Mouse (Mus musculus) liver, embryonic 12.5 days (tissue): ENCODE measurements around the gene Zkscan2. TPM values are rescaled to one million over a fixed set of nuclear protein-coding genes. Genes with fewer than 3 reads are reported as not detected.
A peak's percentile ranks its signal among the peaks of the same experiment; 100 is the strongest.

Experiments
- ATAC-seq: fragments of 200-750 bp; cut with Nextera tagmentation; 2 replicates; pipeline ENCODE4 v1.8.0; 2017; ENCODE audit warnings: moderate number of reproducible peaks, mild to moderate bottlenecking, moderate library complexity
- H3K27ac ChIP-seq: fragments of 300-500 bp; sonication (generic); 2 replicates; pipeline ENCODE4 v1.5.1; 2016; ENCODE audit warnings: mild to moderate bottlenecking
- H3K27me3 ChIP-seq: fragments of 300-500 bp; sonication (generic); replicated peaks from 2 replicates; pipeline ENCODE4 v1.6.1; 2016; ENCODE audit warnings: mild to moderate bottlenecking, moderate library complexity
- H3K36me3 ChIP-seq: fragments of 300-500 bp; sonication (generic); 2 replicates; pipeline ENCODE4 v1.6.1; 2016; ENCODE audit warnings: mild to moderate bottlenecking, moderate library complexity
- H3K4me1 ChIP-seq: fragments of 300-500 bp; sonication (generic); 2 replicates; pipeline ENCODE4 v1.6.1; 2016
- H3K4me2 ChIP-seq: fragments of 300-500 bp; sonication (generic); 2 replicates; pipeline ENCODE4 v1.6.1; 2016; ENCODE audit warnings: mild to moderate bottlenecking, moderate library complexity
- H3K4me3 ChIP-seq: fragments of 300-500 bp; sonication (generic); 2 replicates; pipeline ENCODE4 v1.5.1; 2016; ENCODE audit warnings: mild to moderate bottlenecking, moderate library complexity
- H3K9ac ChIP-seq: fragments of 300-500 bp; sonication (generic); 2 replicates; pipeline ENCODE4 v1.6.1; 2016; ENCODE audit warnings: mild to moderate bottlenecking, moderate library complexity
- H3K9me3 ChIP-seq: fragments of 300-500 bp; sonication (generic); replicated peaks from 2 replicates; pipeline ENCODE4 v1.6.1; 2016; ENCODE audit warnings: mild to moderate bottlenecking, moderate library complexity
- WGBS: fragments of 180-500 bp; shearing (Covaris S2); methylation state at CpG from one replicate; pipeline ENCODE4 v1.1.7; 2016; ENCODE audit not compliant: insufficient replicate concordance; 5-methylcytosine and 5-hydroxymethylcytosine counted together
- polyA plus RNA-seq: library from polyadenylated mRNA; unstranded; fragments of >200 nt; fragmentation: Nextera tagmentation; extraction: Ambion mirVana; gene quantifications from 2 replicates; pipeline ENCODE4 v1.2.1, GENCODE M21; 2016

Zkscan2 gene
- polyA plus RNA-seq: 0.48 and 0.59 TPM in 2 replicates

DNA sequence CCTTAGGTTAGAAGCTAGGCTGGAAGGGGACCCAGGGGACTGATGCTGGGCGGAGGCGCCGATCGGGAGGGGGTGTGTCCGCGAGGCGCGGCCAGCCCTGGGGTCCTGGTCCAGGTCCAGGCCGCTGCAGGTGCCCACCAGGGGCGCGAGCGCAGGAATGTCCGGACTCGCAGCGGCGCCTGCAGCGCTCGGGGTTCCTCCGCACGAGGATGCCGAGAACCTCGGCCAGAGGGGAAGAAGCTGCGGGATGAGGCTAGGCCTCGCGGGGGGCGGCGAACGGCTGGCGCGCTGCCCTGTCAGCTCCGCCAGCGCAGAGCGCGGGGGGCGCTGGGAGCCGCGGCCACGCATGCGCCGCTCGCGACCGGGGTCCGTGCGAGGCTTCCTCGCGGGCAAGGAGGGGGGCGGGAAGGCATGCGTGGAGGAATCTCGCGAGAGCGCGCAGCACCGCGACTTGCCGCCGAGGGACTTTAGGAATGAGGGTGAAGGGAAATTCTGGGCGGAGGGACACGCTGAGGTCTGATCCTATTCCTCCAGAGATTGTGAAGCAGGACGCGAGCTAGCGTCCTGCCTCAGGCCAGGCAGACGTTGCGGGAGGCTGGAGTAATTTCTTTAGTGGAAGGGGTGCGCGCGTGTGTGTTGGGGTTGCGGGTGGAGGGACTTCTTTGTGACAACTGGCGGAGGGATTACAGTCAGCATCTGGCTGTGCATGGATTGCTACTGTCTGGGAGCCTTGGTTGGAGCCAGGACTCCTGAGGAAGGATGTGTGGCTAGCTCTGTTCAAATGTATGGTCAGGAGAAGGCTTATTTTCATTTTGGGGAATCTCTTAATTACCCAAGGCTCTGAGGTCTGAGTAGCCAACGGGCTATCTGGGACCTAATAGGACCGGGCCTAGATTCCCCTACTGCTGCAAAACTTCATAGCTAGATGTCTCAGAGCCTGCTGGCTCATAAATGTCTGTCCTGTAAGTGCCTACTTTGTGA, at the start of gene Zkscan2:
Gene Zkscan2 (minus strand): TSS at position 211 of the 981 bp plus-strand sequence.
- ATAC-seq: peak; percentile 49
- H3K4me1 ChIP-seq: peaks cover 5% of the 10 kb centered on the region
- peak within 1 kb of the TSS; percentile 74 for H3K4me2 ChIP-seq
- 2% methylated on average over 70 of the region's 71 CpGs for WGBS
- H3K9me3 ChIP-seq: no peaks in the 10 kb centered on the region
- H3K27me3 ChIP-seq: peaks cover 27% of the 10 kb centered on the region
- H3K4me3 ChIP-seq: peak within 1 kb of the TSS; percentile 53
- H3K27ac ChIP-seq: no peak within 1 kb of the TSS
- H3K9ac ChIP-seq: peak within 1 kb of the TSS; percentile 45; the same call in 1 of the 2 replicates
- H3K36me3 ChIP-seq: no peaks in the 10 kb centered on the region

DNA sequence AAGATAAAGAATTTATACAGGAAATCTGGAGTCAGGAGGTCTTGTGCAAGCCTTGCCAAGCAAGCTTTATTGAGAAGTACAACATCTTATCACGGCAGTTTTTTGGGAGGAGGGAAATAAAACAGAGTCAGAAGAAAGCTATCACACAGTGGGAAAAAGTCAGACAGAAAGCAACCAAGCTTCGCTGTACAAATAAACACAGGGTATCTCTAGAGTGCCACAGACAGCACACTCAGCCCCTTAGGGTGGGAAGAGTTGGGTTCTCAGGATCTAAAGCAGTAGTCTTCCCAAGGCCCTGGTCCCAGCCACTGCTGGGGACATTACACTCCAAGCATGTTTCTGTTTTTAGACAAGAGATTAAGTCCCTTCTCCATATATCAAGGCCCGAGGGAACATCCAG, 28.9 kb upstream of the Zkscan2 start:
- H3K27me3 ChIP-seq: no peaks in the 10 kb centered on the region
- ATAC-seq: no peak
- no peaks in the 10 kb centered on the region for H3K9me3 ChIP-seq
- no peak overlapping the region for H3K4me2 ChIP-seq
- H3K4me3 ChIP-seq: no peak overlapping the region
- H3K9ac ChIP-seq: no peak overlapping the region
- 55% methylated on average over 3 of the region's 3 CpGs for WGBS
- H3K27ac ChIP-seq: no peak overlapping the region
- H3K4me1 ChIP-seq: no peaks in the 10 kb centered on the region
- no peaks in the 10 kb centered on the region for H3K36me3 ChIP-seq

DNA sequence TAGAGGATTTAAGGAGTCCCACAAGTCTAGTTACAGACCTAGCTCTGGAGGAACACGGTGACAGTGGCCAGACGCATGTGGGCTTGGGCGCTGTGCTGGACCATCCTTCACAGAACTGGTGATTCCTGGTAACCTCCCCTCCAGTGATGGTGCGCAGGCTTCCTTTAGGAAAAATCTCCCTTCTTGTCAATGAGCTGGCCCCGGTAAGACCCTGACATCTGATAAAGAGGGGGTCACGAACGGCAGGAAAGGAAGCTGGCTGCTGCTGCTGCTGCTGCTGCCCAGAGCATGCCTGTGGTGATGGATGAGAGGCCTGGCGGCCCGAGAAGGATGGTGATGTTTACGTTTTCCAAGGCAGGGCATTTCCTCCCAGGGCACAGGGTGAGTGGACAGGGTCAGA, 25.5 kb upstream of the Zkscan2 start:
- no peak overlapping the region for H3K4me3 ChIP-seq
- H3K9me3 ChIP-seq: no peaks in the 10 kb centered on the region
- no peak overlapping the region for H3K9ac ChIP-seq
- no peak overlapping the region for H3K4me2 ChIP-seq
- WGBS: 43% methylated on average over 10 of the region's 10 CpGs
- no peaks in the 10 kb centered on the region for H3K27me3 ChIP-seq
- H3K4me1 ChIP-seq: no peaks in the 10 kb centered on the region
- ATAC-seq: no peak
- H3K27ac ChIP-seq: no peak overlapping the region
- H3K36me3 ChIP-seq: no peaks in the 10 kb centered on the region

DNA sequence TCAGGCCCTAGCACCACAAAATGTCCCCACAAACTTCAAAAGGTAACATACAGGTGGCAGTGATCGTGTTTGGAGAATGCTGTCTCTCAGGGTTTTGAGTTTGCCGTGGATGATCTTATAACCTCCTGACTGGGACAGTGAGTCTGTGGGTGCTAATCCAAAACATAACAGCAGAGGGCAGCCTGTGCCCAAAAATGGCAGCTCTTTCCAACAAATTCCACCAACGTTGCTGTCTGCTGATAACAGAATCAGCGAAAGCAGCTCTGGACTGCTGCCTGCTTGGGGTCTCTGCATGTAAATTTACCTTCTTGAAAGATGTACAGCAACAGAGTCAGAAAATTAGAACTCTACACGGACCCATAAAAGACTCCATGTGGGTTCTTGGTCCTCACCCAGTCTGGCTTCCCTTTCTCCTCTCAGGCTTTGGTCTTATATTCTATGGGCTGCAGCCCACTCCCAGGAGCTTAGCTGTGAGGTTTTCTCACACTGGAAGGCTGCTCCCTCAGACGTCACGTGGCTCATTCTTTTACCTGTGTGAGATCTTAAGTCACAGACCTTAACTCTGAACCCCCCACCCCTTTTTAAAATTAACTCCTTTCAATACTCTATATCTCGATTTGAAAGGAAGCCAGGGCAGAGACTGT, 24.1 kb upstream of the Zkscan2 start:
- Histone ChIP-seq H3K4me1 (no peaks in the 10 kb centered on the region), H3K9ac (no peak overlapping the region), H3K27ac (no peak overlapping the region), H3K4me2 (no peak overlapping the region), H3K4me3 (no peak overlapping the region), H3K36me3 (no peaks in the 10 kb centered on the region), H3K27me3 (no peaks in the 10 kb centered on the region), H3K9me3 (no peaks in the 10 kb centered on the region)
- 22% methylated on average over 8 of the region's 8 CpGs for WGBS
- no peak for ATAC-seq

DNA sequence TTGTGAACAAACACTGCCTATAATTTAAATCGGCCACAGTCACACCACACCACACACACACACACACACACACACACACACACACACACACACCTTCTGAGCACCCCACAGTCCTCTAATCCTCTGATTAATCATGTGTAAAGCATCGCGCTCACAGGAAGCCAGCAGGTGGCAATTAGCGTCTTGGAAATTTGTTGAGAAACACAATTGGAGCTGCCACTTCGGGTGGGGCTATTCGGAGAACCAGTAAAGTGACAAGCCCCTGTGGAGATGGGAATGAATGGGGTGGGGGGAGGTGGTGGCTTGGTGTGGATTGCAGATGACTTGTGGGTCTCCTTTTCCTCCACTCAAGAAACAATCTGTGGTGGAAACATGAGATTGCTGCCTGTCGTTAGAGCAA, 7.7 kb upstream of the Zkscan2 start:
- Histone ChIP-seq H3K4me2 (no peak overlapping the region), H3K4me1 (no peaks in the 10 kb centered on the region), H3K9ac (no peak overlapping the region), H3K27ac (no peak overlapping the region), H3K27me3 (no peaks in the 10 kb centered on the region), H3K9me3 (no peaks in the 10 kb centered on the region), H3K4me3 (no peak overlapping the region), H3K36me3 (no peaks in the 10 kb centered on the region)
- ATAC-seq: no peak
- WGBS: 74% methylated on average over 7 of the region's 7 CpGs

DNA sequence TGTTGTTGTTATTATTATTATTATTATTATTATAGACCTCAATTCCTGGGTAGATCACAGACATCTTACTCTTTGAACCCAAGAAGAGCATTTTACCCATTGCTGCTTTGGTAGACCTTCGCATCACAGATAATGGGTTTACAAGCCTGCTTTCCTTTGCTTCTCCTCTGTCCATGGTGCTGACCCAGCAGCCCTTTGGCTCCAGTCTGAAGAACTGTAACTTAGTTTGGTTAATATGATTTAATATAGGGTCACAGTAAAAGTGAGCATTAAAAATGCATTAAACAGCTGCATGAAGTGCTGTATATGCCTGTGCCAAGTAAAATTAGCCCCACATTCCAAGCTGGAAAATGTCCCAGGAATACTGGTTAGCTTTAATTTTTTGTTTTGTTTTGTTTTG, 3.1 kb upstream of the Zkscan2 start:
- Histone ChIP-seq H3K4me3 (no peak overlapping the region), H3K9ac (no peak overlapping the region), H3K36me3 (no peaks in the 10 kb centered on the region), H3K9me3 (no peaks in the 10 kb centered on the region), H3K27me3 (peaks cover 27% of the 10 kb centered on the region), H3K27ac (no peak overlapping the region), H3K4me2 (no peak overlapping the region), H3K4me1 (peaks cover 5% of the 10 kb centered on the region)
- 30% methylated on average over 1 of the region's 1 CpGs for WGBS
- no peak for ATAC-seq

DNA sequence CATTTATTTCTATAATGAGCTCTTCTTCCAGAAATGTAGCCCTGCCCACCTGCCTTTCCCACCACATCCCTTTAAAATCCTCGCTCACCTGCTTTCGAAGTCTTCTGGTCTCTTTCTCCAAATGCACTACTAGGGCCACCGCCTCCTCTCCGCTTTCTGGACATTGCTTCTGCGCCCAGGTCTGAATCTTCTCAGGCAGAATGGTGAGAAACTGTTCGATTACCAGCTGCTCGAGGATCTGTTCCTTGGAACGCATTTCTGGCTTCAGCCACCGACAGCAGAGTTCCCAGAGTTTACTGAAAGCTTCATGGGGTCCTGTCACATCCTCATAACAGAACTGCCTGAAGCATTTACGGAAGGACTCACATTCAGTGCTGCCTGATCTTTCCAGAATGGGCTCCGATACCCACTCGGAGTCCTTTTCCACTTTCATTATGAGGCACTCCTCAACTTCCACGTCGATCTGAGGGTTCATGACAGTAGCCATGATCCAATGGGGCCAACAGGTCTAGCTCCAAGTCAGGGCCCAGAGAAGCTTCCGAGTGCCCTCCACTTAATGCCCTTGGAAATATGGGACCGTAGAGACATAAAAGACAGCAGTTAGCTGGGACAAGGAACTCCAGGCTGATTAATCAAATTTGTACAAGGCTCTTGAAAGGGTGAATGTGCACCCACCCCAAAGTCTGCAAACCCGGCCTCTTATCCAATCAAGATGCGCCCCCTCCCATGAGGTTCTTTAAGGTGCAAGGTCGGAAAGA, 589 bp downstream of the Zkscan2 start:
- Histone ChIP-seq H3K27me3 (peaks cover 27% of the 10 kb centered on the region), H3K9ac (peak overlapping the region; percentile 45; the same call in 1 of the 2 replicates), H3K4me2 (peak overlapping the region; percentile 74), H3K4me3 (peak overlapping the region; percentile 53), H3K36me3 (no peaks in the 10 kb centered on the region), H3K27ac (no peak overlapping the region), H3K9me3 (no peaks in the 10 kb centered on the region), H3K4me1 (peaks cover 5% of the 10 kb centered on the region)
- ATAC-seq: no peak
- WGBS: 39% methylated on average over 19 of the region's 19 CpGs

DNA sequence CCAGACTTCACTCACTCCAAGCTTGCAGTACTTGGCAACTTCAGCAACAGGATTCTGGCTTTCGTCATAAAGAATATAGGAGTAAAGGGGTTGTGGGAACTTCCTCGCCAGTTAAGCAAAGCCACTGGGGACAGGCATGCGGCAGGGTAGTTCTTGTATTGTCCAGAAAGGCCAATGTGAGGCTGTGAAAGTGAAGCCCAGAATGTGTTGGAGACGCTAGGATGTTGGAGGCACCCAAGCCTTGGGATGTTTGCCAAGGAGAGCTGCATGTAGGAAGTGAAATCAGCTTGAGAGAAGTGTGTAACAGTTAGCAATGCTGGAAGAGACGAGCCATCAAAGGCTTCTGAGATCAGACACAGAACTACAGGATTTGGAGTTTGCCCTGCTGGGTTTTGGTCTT, 12.5 kb downstream of the Zkscan2 start:
- Histone ChIP-seq H3K27ac (no peak overlapping the region), H3K27me3 (no peaks in the 10 kb centered on the region), H3K36me3 (no peaks in the 10 kb centered on the region), H3K4me1 (no peaks in the 10 kb centered on the region), H3K9ac (no peak overlapping the region), H3K4me3 (no peak overlapping the region), H3K9me3 (no peaks in the 10 kb centered on the region), H3K4me2 (no peak overlapping the region)
- 56% methylated on average over 5 of the region's 5 CpGs for WGBS
- ATAC-seq: no peak

DNA sequence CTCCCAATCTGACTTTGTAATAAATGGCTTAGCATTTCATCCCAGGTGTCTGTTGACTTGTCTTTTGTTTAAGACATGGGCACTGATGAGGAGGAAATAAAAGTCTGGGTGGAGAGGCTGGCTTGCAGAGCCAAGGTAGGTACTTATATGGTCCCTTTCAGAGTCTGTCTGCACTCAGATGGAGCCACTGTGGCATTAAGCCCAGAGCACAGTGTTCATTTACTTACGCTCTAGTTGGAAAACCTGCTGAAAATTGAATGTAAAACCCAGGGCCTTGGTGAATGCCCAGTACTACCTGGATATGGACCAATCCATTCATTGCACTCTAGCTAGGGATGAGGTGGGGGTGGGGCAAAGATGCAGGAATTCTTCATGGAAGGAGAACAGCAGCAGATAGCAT, 32.3 kb downstream of the Zkscan2 start:
- Histone ChIP-seq H3K4me1 (peaks cover 13% of the 10 kb centered on the region), H3K27me3 (0 out of 2 replicates have a peak, but pooled peaks cover 9% of the 10 kb centered on the region), H3K36me3 (no peaks in the 10 kb centered on the region), H3K27ac (no peak overlapping the region), H3K4me3 (no peak overlapping the region), H3K9me3 (no peaks in the 10 kb centered on the region), H3K4me2 (no peak overlapping the region), H3K9ac (no peak overlapping the region)
- 88% methylated on average over 1 of the region's 1 CpGs for WGBS
- no peak for ATAC-seq

DNA sequence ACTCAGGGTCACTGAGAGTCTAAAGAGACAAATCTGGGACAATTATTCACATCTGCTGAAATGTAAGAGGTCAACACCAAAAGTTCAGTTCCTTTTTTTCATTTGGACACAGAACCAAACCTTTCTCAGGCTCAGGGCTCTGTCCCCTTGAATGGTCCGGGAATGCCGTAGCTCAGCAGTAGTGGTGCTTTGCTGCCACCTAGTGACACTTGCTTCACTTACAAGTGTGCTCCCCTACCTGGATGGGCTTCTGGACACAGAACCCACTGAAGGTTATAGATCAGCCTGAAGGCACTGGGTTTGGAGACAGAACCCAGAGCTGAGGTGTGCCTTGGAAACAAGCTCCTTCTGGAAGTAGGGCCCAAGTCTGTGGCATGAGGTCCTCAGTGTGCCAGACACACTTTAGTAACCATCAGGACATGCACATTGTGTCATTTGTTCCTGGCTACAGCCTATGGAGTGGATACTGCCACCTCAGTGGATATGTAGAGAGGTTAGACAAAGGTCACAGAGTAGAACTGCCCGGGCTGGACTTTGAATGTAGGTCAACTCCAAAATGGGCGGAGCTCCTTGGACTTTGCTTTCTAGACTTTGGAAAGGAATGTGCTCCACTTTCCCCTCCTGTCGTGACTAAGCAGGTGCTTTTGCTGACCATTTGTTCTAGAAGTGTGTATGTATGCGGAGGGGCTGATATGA, 34.4 kb downstream of the Zkscan2 start:
- no peak for ATAC-seq
- Histone ChIP-seq H3K27ac (no peak overlapping the region), H3K4me1 (peaks cover 34% of the 10 kb centered on the region), H3K36me3 (no peaks in the 10 kb centered on the region), H3K4me3 (no peak overlapping the region), H3K9ac (no peak overlapping the region), H3K9me3 (no peaks in the 10 kb centered on the region), H3K27me3 (0 out of 2 replicates have a peak, but pooled peaks cover 9% of the 10 kb centered on the region), H3K4me2 (no peak overlapping the region)
- 29% methylated on average over 6 of the region's 6 CpGs for WGBS

DNA sequence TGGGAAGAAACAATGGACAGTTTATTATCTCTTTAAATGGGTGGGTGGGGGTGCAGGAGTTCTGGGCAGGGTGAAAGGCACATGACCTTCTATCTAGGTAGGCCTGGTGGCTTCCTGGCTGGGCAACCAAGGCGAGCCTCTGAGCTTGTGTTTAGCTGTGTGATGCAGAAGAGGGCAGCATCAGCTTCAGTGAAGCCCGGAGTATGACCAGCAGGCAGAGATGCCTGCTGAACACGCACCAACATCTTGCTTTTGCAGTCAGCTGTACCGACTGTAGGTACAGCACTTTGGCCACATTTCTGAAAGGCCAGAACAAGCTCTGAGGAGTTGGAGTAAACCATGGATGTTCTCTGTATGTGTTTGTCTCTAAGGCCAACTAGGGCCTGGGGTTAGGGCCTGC, 36.7 kb downstream of the Zkscan2 start:
- no peak for ATAC-seq
- Histone ChIP-seq H3K27me3 (0 out of 2 replicates have a peak, but pooled peaks cover 9% of the 10 kb centered on the region), H3K4me1 (peaks cover 55% of the 10 kb centered on the region), H3K9ac (no peak overlapping the region), H3K36me3 (no peaks in the 10 kb centered on the region), H3K9me3 (no peaks in the 10 kb centered on the region), H3K27ac (no peak overlapping the region), H3K4me3 (no peak overlapping the region), H3K4me2 (peak overlapping the region; percentile 15; the same call in 1 of the 2 replicates)
- WGBS: 60% methylated on average over 4 of the region's 4 CpGs
